Mouse (Mus musculus): ENCODE results near the gene Nkx6-1.

Gene Nkx6-1

DNA sequence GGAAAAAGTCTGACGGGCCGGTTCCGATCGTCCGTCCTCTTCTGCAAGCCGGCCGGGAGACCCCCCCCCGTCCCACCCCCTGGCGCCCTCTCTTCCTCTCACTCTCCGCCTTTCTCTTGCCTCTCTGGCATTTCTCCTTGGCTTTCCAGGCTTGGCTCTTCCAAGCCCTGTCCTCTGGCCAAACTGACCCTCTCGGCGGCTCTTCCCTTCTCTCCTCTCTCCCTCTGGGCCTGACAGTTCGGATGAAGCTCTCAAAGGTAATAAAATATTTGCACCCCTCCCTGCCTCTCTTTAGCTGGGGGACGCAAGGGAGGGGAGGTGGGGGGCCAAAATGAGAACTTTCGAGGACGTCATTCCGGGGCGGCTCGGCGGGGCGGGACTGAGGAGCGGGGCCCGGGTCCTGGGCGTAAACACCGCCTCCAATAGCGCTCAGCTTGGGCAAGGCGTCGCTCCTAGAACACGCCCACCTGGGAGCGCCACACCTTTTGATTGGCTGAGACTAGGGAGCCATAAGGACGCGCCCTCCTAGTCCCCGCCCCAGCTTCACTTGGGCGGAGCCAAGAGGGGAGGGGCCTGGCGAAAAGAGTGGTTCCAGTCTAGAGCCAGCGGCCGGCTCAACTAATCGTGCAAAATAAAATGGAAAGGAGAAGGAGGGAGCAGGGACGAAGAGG, at the start of gene Nkx6-1:
Nkx6-1 (minus strand) TSS at position 52 of the 671 bp plus-strand sequence.
- peak; percentile 96 for DNase-seq

DNA sequence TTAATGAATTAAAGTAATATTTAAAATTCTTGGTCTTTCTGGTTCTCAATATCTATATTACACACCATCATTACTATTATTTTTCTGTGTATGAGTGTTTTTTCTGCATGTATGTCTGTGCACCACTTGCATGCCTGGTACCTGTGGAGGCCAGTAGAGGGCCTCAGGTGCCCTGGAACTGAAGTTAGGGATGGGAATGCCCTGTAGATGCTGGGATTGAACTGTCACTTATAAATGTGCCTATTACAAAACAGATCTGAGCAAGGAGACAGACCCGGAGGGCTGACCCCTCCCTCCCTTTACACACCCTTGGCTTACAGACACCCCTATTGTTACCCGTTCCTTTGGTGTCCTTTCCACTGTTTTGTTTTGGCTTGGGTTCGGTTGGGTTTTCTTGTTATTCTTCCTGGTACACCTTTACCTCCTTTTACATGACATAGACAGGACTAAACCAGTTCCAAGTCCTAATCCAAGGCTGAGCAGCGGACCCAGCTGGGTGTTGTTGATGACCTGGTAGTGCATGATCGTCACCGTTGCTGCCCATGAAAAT, 48.3 kb upstream of the Nkx6-1 start:
- no peak for DNase-seq

- DNase-seq, result no peak
These were observed 38.8 kb upstream of the Nkx6-1 start for GRCm38 (mm10) chr5:101703374-101704260.

GRCm38 (mm10) chr5:101702636-101703035, 37.8 kb upstream of the Nkx6-1 start:
- no peak for DNase-seq

GRCm38 (mm10) chr5:101700607-101701006, 35.8 kb upstream of the Nkx6-1 start:
- DNase-seq, result no peak

DNA sequence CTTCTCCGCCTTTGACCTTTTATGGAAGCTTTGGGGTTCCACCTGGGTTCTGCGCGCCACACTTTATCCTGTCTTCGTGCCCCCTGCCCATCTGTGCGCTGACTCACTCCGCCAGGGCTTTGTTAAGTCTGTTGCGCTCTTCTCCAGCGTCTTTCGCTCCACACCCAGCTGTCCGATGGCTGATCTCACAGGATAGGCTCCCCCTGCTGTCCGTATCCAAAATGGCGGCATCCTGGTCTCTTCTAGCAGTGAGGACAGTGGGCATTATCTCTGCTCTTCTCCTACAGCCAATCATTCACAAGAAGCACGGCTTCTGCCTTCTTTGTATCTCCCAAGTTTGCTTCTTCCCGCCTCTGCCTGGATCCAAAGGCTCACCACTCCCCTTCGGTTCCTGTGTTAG, 23.8 kb upstream of the Nkx6-1 start:
- peak; percentile 61 for DNase-seq

DNA sequence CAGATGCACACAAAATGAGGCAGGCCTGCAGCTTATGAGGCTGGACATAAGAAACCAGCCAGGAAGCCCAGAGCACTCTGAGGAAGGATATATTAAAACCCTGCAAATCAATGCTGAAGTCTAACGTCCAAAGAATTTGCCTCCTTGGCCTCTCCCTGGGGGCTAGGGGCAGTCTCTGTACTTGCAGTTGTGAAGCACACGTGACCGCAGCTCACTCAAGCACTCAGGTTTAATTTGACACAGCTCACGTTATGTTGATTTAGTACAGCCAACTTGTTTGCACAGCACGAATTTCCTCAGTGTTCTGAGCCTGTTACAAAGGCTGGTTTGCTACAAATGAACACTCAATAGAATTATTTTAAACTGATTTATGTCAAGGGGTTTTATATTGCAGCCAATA, 18.5 kb upstream of the Nkx6-1 start:
- DNase-seq, result peak; percentile 48

DNA sequence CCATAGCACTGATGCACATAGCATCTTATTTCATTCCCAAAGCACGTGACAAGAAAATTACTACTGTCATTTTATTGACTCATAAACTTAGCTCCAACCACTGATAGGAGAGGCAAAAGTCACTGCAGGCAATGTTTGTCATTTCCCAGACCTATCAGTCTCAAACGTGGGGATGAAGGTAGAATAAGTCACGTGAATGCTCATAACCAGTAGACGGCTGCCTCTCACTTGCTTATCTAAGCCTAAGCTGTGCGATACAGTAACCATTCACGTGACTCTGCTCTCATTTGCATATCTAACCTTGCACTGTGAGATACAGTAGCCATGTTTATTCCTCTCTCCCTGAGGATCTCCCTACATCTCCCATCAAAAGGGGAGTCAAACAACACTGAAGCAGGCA, 15.5 kb upstream of the Nkx6-1 start:
- no peak for DNase-seq

DNA sequence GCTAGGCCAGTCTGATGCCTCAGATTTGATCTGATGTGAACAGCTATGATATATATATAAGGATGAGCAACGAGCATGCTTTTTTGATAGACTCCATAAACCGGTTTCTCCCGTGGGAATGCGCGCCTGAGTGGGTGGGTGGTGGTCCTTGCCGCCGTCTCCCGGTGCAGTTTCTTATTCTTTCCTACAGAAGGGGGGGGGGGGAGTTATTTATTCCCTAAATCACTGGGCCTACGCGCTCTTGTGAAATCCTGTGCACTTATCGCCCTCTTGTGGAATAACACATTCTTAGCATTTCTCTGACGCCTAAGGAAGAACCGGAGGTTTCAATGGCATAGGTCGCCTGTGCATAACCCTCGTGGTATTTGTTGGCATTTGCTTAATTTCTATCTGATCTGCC, 4.6 kb upstream of the Nkx6-1 start:
- no peak for DNase-seq

GRCm38 (mm10) chr5:101668475-101668874, 3.7 kb upstream of the Nkx6-1 start:
- DNase-seq, result no peak

DNA sequence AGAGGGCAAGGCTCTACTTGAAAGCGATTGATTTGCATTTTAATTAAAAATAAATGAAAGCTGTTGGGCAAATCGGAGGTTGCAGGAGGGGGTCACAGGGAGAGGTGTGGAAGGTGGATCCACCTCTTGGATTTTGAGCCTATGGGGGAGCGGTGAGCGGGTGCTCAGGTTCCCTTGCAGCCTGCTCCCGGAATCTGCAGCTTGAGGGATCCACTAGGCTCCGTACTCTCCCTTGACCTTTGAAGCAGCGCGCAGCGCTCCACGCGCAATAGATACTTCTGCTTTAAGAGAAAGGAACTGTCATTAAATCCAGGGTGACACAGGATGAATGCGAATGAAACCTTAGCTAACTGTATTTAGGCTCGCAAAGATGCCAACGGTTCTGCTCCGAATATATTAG, 3.2 kb upstream of the Nkx6-1 start:
- peak; percentile 88 for DNase-seq

- peak; percentile 80 for DNase-seq
These were observed 2.6 kb upstream of the Nkx6-1 start for GRCm38 (mm10) chr5:101667263-101667990.

DNA sequence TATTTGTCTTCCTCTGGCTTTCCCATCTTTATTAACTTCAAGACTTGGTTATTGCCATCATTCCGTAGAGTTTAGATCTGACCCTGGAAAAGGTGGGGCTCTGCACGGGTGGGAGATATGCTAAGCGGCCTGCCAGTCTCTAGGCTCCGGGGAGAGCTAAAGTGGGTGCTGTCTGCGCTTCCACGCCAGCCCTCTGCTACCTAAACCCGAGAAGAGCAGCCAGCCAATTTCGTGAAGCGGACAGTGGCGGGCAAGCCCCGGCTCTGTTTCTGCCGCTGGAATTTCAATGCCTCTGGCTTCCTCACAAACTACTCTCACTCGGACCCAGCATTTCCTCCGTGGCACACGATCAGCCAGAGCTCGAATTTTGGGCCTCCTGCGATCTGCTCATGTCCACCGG, 1.9 kb upstream of the Nkx6-1 start:
- peak; percentile 80 for DNase-seq

GRCm38 (mm10) chr5:101666091-101666490, 1.3 kb upstream of the Nkx6-1 start:
- DNase-seq, result peak; percentile 27

DNA sequence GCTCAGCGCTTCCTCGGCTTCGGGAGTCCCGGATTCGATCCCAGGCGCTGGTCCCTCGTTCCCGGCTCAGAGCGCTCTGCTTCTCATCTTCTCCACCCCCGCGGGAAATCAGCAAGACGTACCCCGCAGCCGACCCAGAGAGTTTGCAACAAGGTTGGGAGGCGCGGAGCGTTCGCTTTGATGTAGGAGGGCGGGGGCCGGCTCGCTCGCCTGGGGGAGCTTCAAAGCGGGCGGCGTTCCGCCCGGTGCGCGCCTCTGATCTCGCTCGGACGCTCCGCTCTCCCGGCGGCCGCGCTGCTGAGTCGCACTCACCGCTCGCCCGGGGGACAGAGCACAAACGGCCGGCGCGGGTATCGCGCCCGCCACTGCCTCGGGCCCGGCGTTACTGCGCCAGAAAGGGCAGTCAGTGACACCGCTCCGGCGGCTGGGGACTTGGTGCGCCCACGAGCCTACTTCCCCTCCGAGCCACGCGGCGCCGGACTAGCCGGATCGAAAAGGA, 324 bp downstream of the Nkx6-1 start:
- DNase-seq, result peak; percentile 84

DNA sequence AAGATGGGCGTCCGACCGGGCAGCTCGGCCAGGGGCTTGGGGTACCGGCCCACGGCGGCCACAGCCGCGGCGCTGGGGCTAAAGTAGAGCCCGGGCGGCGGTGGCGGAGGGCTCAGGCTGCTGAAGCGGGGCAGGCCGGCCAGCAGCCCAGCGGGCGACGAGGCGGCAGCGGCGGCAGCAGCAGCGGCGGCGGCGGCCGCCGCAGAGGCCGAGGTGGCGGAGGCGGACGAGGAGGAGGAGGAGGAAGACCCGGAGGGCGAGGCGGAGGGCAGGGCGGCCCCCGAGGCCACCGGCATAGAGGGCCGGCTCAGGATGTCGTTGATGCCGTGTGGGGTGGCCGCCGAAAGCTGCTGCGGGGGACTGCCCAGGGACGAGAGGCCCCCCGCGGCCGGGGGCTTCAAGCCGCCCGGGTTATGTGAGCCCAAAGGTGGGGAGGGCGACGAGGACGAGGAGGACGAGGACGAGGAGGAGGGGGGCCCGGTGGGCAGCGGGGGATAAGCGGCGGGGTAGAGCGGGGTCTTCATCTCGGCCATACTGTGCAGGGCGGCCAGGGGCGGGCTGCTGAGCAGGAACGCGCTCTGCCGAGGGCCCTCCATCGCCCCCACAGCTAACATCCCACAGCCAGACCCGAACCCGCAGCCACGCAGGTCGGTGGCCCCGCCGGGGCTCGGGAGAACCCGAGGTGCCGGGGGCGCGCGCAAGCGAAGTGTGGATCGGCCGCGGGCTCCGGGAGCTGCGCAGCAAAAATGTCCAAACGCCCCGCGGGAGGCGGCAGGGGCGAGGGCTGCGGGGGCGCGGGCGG, 974 bp downstream of the Nkx6-1 start:
- peak; percentile 78 for DNase-seq

- DNase-seq, result peak; percentile 82
These were observed 1.6 kb downstream of the Nkx6-1 start for GRCm38 (mm10) chr5:101663176-101663575.

DNA sequence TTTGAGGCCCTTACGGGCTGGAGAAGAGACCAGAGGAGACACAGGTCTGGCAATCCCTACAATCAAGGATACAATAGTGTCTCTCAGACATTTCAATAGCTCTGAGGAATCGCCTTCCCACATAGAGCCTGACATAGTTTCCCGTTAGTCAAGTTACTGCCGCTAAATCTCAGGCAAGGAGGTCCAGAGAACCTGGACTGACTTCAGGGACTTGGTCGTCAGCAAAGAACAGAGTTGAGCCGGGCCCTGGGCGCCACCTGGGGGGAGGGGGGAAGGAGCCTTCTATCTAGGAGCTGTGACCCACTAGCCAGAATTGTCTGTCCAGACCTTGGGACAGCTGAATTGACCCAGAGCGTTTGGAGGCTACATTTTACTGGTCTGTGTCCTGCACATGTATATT, 2.3 kb downstream of the Nkx6-1 start:
- no peak for DNase-seq

DNA sequence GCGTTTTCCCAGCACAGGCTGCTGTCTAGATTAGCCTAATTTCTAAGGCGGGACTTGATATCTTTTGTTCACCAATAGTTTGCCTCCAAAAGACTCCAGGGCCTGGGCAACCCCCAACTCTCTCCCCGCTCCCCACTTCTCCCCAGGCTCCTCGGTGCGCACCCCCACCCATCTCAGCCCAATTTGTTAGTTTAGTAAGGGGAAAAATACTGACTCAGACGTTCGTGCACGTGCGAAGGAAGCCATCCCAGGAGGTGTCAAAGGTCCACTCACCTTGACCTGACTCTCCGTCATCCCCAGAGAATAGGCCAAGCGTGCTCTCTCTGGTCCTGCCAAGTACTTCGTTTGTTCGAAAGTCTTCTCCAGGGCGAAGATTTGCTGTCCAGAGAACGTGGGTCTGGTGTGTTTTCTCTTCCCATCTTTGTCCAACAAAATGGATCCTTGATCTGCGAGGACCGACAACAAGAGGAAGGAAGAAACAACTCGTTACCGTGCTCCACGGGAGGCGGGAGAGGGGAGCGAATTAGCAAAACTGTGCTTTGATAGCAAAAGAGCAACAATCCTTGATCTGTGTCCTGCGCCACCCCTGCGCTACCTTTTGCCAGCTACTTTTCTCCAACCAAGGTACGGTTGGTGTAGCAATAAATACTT, 3.1 kb downstream of the Nkx6-1 start:
- DNase-seq, result peak; percentile 61

DNA sequence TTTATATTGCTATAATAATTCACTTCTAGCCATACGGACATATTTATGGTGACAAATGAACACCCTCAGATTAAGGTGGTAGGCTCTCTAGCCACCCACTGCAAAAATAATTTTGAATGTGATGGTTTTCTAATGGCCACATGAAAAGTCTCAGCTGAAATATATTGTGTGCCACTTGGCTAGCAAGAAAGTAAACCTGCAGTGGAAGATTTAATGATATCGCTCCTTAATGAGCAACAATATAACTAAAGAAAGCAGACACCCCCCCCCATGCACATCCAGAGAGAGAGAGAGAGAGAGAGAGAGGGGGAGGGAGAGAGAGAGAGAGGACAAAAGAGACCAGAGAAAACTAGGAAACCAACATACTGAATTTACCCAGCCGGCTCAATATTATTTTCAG, 4.1 kb downstream of the Nkx6-1 start:
- no peak for DNase-seq

- DNase-seq, result no peak
These were observed 5.3 kb downstream of the Nkx6-1 start for GRCm38 (mm10) chr5:101659411-101659971.

- peak; percentile 80 for DNase-seq
These were observed 5.9 kb downstream of the Nkx6-1 start for GRCm38 (mm10) chr5:101658984-101659290.
